Mouse (Mus musculus) frontal cortex, postnatal 14 days (tissue): ENCODE results near the gene Alk.
A peak's percentile ranks its signal among the peaks of the same experiment; 100 is the strongest.

Experiments
- DNase-seq, 2 experiments: peaks; one replicate each; pipeline ENCODE4 v3.0.0; 2022; ENCODE audit warnings: low spot score in 2 of 2

The Alk gene

GRCm38 (mm10) chr17:71973704-71974103 is 630.7 kb downstream of the Alk start:
- DNase-seq: no peak

- no peak for DNase-seq
Observed at GRCm38 (mm10) chr17:71967356-71967755, 637.1 kb downstream of the Alk start.

GRCm38 (mm10) chr17:71965733-71966606 is 638.5 kb downstream of the Alk start:
- DNase-seq: peak; percentile 40 to 60

GRCm38 (mm10) chr17:71964610-71965009 is 639.8 kb downstream of the Alk start:
- DNase-seq: no peak

GRCm38 (mm10) chr17:71962746-71963145 is 641.7 kb downstream of the Alk start:
- DNase-seq: peak in 1 of 2 experiments; percentile 13

- no peak for DNase-seq
Observed at GRCm38 (mm10) chr17:71955011-71955410, 649.4 kb downstream of the Alk start.

GRCm38 (mm10) chr17:71954217-71954844 is 650.1 kb downstream of the Alk start:
- no peak for DNase-seq

GRCm38 (mm10) chr17:71950968-71951367 is 653.5 kb downstream of the Alk start:
- DNase-seq: no peak

- DNase-seq: no peak
Observed at GRCm38 (mm10) chr17:71948687-71949086, 655.7 kb downstream of the Alk start.

- DNase-seq: no peak
Observed at GRCm38 (mm10) chr17:71947452-71947851, 657.0 kb downstream of the Alk start.

- no peak for DNase-seq
Observed at GRCm38 (mm10) chr17:71944020-71944419, 660.4 kb downstream of the Alk start.

GRCm38 (mm10) chr17:71942052-71942451 is 662.4 kb downstream of the Alk start:
- no peak for DNase-seq

- no peak for DNase-seq
Observed at GRCm38 (mm10) chr17:71941436-71941835, 663.0 kb downstream of the Alk start.

GRCm38 (mm10) chr17:71936681-71937080 is 667.7 kb downstream of the Alk start:
- DNase-seq: no peak

- DNase-seq: no peak
Observed at GRCm38 (mm10) chr17:71935837-71936236, 668.6 kb downstream of the Alk start.

GRCm38 (mm10) chr17:71935336-71935735 is 669.1 kb downstream of the Alk start:
- DNase-seq: no peak

- DNase-seq: no peak
Observed at GRCm38 (mm10) chr17:71914941-71915340, 689.5 kb downstream of the Alk start.

GRCm38 (mm10) chr17:71914541-71914940 is 689.9 kb downstream of the Alk start:
- peak; percentile 15 to 19 for DNase-seq

- DNase-seq: no peak
Observed at GRCm38 (mm10) chr17:71913188-71913587, 691.2 kb downstream of the Alk start.

GRCm38 (mm10) chr17:71909107-71909506 is 695.3 kb downstream of the Alk start:
- DNase-seq: no peak

GRCm38 (mm10) chr17:71881369-71881768 is 723.1 kb downstream of the Alk start:
- no peak for DNase-seq

GRCm38 (mm10) chr17:71875492-71875891 is 728.9 kb downstream of the Alk start:
- no peak for DNase-seq

- no peak for DNase-seq
Observed at GRCm38 (mm10) chr17:71874795-71875194, 729.6 kb downstream of the Alk start.
